Comparison of ENCODE assay signal across 19 mouse cellular contexts in genomic region chr1:120628821-120629220, GRCm38 (mm10). TPM values are rescaled to one million over a fixed set of nuclear protein-coding genes. Genes with fewer than 3 reads are reported as not detected.
DNase-seq lines count a peak whose midpoint lies in the region; ATAC-seq and TF ChIP-seq lines count a peak whose summit lies in the region.
"Had no signal": no experiment of that assay in that cellular context is flagged by ENCODE, and none has a peak within 500 bp of the region (broad histone marks: within the 10 kb centered on the region; RNA-seq: fewer than 3 reads in every experiment).

No protein-coding gene starts in this region.

- no peak for TF ChIP-seq POLR2A in brain, embryonic 14.5 days (IDR thresholded peaks at IDR 0.05; ENCODE audit: borderline replicate concordance, extremely low read depth, insufficient read depth, insufficient read length, poor library complexity, severe bottlenecking)

- H3K9me3 ChIP-seq in intestine, postnatal 0 days (ENCODE audit: control insufficient read depth), result no peaks in the 10 kb centered on the region
- H3K9me3 ChIP-seq in intestine, embryonic 15.5 days, result no peaks in the 10 kb centered on the region
- no peaks in the 10 kb centered on the region for H3K9me3 ChIP-seq in lung, embryonic 14.5 days (ENCODE audit: low read depth, low read length)
- H3K9me3 ChIP-seq: hindbrain, embryonic 10.5 days; neural tube, embryonic 13.5 days had no signal

- no peak overlapping the region for H3K4me3 ChIP-seq in intestine, postnatal 0 days (ENCODE audit: low read depth, low read length)
- H3K4me3 ChIP-seq in intestine, embryonic 15.5 days (replicated peaks), result no peak overlapping the region
- no peak overlapping the region for H3K4me3 ChIP-seq in lung, embryonic 14.5 days (ENCODE audit: low read depth, low read length)
- H3K4me3 ChIP-seq: hindbrain, embryonic 10.5 days; neural tube, embryonic 13.5 days had no signal

- WGBS in intestine, postnatal 0 days, result 46% methylated on average over 9 of the region's 9 CpGs
- whole genome bisulfite sequencing in intestine, embryonic 15.5 days, result 52% methylated on average over 9 of the region's 9 CpGs
- WGBS in lung, embryonic 14.5 days, result 43% methylated on average over 9 of the region's 9 CpGs

- no peaks in the 10 kb centered on the region for H3K36me3 ChIP-seq in intestine, postnatal 0 days (ENCODE audit: control insufficient read depth, insufficient read depth)
- H3K36me3 ChIP-seq in intestine, embryonic 15.5 days, result no peaks in the 10 kb centered on the region
- H3K36me3 ChIP-seq in lung, embryonic 14.5 days (ENCODE audit: insufficient read depth), result no peaks in the 10 kb centered on the region
- H3K36me3 ChIP-seq: G1E; hindbrain, embryonic 10.5 days; neural tube, embryonic 13.5 days had no signal

- H3K4me1 ChIP-seq in intestine, postnatal 0 days (replicated peaks; ENCODE audit: control insufficient read depth, insufficient read depth, low read length), result no peaks in the 10 kb centered on the region
- no peaks in the 10 kb centered on the region for H3K4me1 ChIP-seq in intestine, embryonic 15.5 days (replicated peaks)
- H3K4me1 ChIP-seq in lung, embryonic 14.5 days (ENCODE audit: insufficient read depth), result no peaks in the 10 kb centered on the region

- peak; percentile 28 for TF ChIP-seq CTCF in intestine, postnatal 0 days (IDR thresholded peaks at IDR 0.05; ENCODE audit: low read depth)
- TF ChIP-seq CTCF in lung, embryonic 14.5 days (IDR thresholded peaks at IDR 0.05; ENCODE audit: low read depth), result peak; percentile 23; the same call in 1 of the 2 replicates
- peak; percentile 37; the same call in 1 of the 2 replicates for TF ChIP-seq CTCF in brain, embryonic 14.5 days (IDR thresholded peaks at IDR 0.05; ENCODE audit: borderline replicate concordance, extremely low read depth, insufficient read depth, insufficient read length)

- H3K27me3 ChIP-seq in intestine, postnatal 0 days (replicated peaks; ENCODE audit: control insufficient read depth, insufficient read depth, low read length), result 0 out of 2 replicates have a peak, but pooled peaks cover 3% of the 10 kb centered on the region
- H3K27me3 ChIP-seq in intestine, embryonic 15.5 days (replicated peaks), result peaks cover 7% of the 10 kb centered on the region; the same call in 1 of the 2 replicates
- peaks cover 8% of the 10 kb centered on the region for H3K27me3 ChIP-seq in lung, embryonic 14.5 days (ENCODE audit: insufficient read depth, low read length)

- no peak overlapping the region for H3K9ac ChIP-seq in intestine, postnatal 0 days (ENCODE audit: low read depth, low read length)
- H3K9ac ChIP-seq in intestine, embryonic 15.5 days, result no peak overlapping the region
- H3K9ac ChIP-seq in lung, embryonic 14.5 days, result no peak overlapping the region
- H3K9ac ChIP-seq: neural tube, embryonic 13.5 days had no signal

- no peak for DNase-seq in lung, embryonic 14.5 days
- no peak for DNase-seq in lung, postnatal 36 days
- DNase-seq in NIH3T3 (ENCODE audit: low read depth), result peak; percentile 39
- no peak for DNase-seq in brain, embryonic 14.5 days (ENCODE audit: low read depth)
- DNase-seq: adrenal gland, adult 2 months; cerebellum, adult 9-10 months; lung, adult 18-20 months; thymus, postnatal 36 days had no signal

- H3K4me2 ChIP-seq in intestine, postnatal 0 days (replicated peaks; ENCODE audit: low read depth), result no peak overlapping the region
- H3K4me2 ChIP-seq in intestine, embryonic 15.5 days (replicated peaks), result no peak overlapping the region
- H3K4me2 ChIP-seq in lung, embryonic 14.5 days, result no peak overlapping the region
- H3K4me2 ChIP-seq: midbrain, embryonic 11.5 days; neural tube, embryonic 13.5 days had no signal

- H3K27ac ChIP-seq in intestine, postnatal 0 days (ENCODE audit: low read depth, low read length), result no peak overlapping the region
- no peak overlapping the region for H3K27ac ChIP-seq in intestine, embryonic 15.5 days
- H3K27ac ChIP-seq in lung, embryonic 14.5 days (ENCODE audit: low read depth), result no peak overlapping the region
- H3K27ac ChIP-seq: hindbrain, embryonic 10.5 days; macrophage; neural tube, embryonic 13.5 days had no signal

- no peak for ATAC-seq in intestine, postnatal 0 days
- no peak for ATAC-seq in intestine, embryonic 15.5 days
- no peak for ATAC-seq in lung, embryonic 14.5 days (ENCODE audit: insufficient read depth)
- no peak for ATAC-seq in frontal cortex, adult (ENCODE audit: low TSS enrichment)
- ATAC-seq: forebrain, embryonic 16.5 days had no signal

RNA-seq across cellular contexts. Expression of gene En1, which starts 26.6 kb away (rescaled TPM):
- polyA plus RNA-seq in intestine, postnatal 0 days (2015; fragmentation: Nextera tagmentation; extraction: Ambion mirVana), result not detected in 2 replicates
- polyA plus RNA-seq in intestine, embryonic 15.5 days (2015; fragmentation: Nextera tagmentation; extraction: Ambion mirVana), result not detected in 2 replicates
- not detected in 2 replicates for polyA plus RNA-seq in lung, embryonic 14.5 days (2014; fragmentation: Nextera tagmentation; extraction: Ambion mirVana)
- polyA plus RNA-seq in brain, embryonic 14.5 days (2012; rRNA removed), result 7.4 and 17.2 TPM in 2 replicates
- polyA plus RNA-seq: forebrain, embryonic 16.5 days; G1E; kidney, embryonic 14.5 days; large intestine, adult 2 months; macrophage had no signal
